Comparison of ENCODE assay signal across 19 mouse cellular contexts in genomic region chr4:106112981-106113380, GRCm38 (mm10).
DNase-seq lines count a peak whose midpoint lies in the region; ATAC-seq lines count a peak whose summit lies in the region.
"Had no signal": no experiment of that assay in that cellular context is flagged by ENCODE, and none has a peak within 500 bp of the region (broad histone marks: within the 10 kb centered on the region; RNA-seq: fewer than 3 reads in every experiment).

No protein-coding gene starts in this region.

- H3K4me2 ChIP-seq in lung, embryonic 15.5 days, result no peak overlapping the region
- H3K4me2 ChIP-seq in intestine, embryonic 16.5 days (ENCODE audit: low read depth, low read length), result no peak overlapping the region
- H3K4me2 ChIP-seq: embryonic facial prominence, embryonic 15.5 days; heart, embryonic 13.5 days; hindbrain, embryonic 15.5 days had no signal

- no peaks in the 10 kb centered on the region for H3K36me3 ChIP-seq in lung, embryonic 15.5 days
- H3K36me3 ChIP-seq in intestine, embryonic 16.5 days (ENCODE audit: control insufficient read depth, insufficient read depth, low read length), result no peaks in the 10 kb centered on the region
- H3K36me3 ChIP-seq: embryonic facial prominence, embryonic 15.5 days; forebrain, embryonic 10.5 days; heart, embryonic 13.5 days; hindbrain, embryonic 15.5 days had no signal

- H3K4me1 ChIP-seq in lung, embryonic 15.5 days, result peaks cover 4% of the 10 kb centered on the region; the same call in 1 of the 2 replicates
- no peaks in the 10 kb centered on the region for H3K4me1 ChIP-seq in intestine, embryonic 16.5 days (ENCODE audit: control insufficient read depth, insufficient read depth, low read length)
- H3K4me1 ChIP-seq: embryonic facial prominence, embryonic 15.5 days; heart, embryonic 13.5 days; hindbrain, embryonic 15.5 days had no signal

- DNase-seq in lung, postnatal 4 days, result no peak
- DNase-seq in lung, postnatal 25 days (ENCODE audit: low spot score), result peak; percentile 58
- no peak for DNase-seq in retina, embryonic 14.5 days (ENCODE audit: low spot score)
- no peak for DNase-seq in adrenal gland, adult (ENCODE audit: inconsistent age in 2 of 2, low spot score in 1 of 2)
- DNase-seq: adrenal gland, postnatal 10 days; cerebellum, adult 11 months; cerebellum, adult 8-10 months; cerebellum, postnatal 14 days; embryo, embryonic 11 days; gastrocnemius, postnatal 10 days; heart, postnatal 36 days had no signal

- H3K4me3 ChIP-seq in lung, embryonic 15.5 days, result no peak overlapping the region
- H3K4me3 ChIP-seq in intestine, embryonic 16.5 days (ENCODE audit: low read length), result no peak overlapping the region
- H3K4me3 ChIP-seq: embryonic facial prominence, embryonic 15.5 days; erythroblast, embryonic 14.5 days; forebrain, embryonic 10.5 days; heart, embryonic 13.5 days; hindbrain, embryonic 15.5 days had no signal

- no peaks in the 10 kb centered on the region for H3K9me3 ChIP-seq in lung, embryonic 15.5 days
- no peaks in the 10 kb centered on the region for H3K9me3 ChIP-seq in intestine, embryonic 16.5 days (ENCODE audit: control insufficient read depth, low read length)
- H3K9me3 ChIP-seq: embryonic facial prominence, embryonic 15.5 days; forebrain, embryonic 10.5 days; heart, embryonic 13.5 days; hindbrain, embryonic 15.5 days had no signal

- peak; percentile 29; the same call in 1 of the 2 replicates for ATAC-seq in lung, embryonic 15.5 days (ENCODE audit: borderline replicate concordance, extremely low read depth, low FRiP score, low TSS enrichment)
- ATAC-seq in intestine, embryonic 16.5 days, result peak; percentile 36; the same call in 1 of the 2 replicates
- ATAC-seq: forebrain, embryonic 14.5 days had no signal

- no peak overlapping the region for H3K9ac ChIP-seq in lung, embryonic 15.5 days
- H3K9ac ChIP-seq in intestine, embryonic 16.5 days (ENCODE audit: low read depth, low read length), result no peak overlapping the region
- H3K9ac ChIP-seq: embryonic facial prominence, embryonic 15.5 days; heart, embryonic 13.5 days; hindbrain, embryonic 15.5 days had no signal

- no peaks in the 10 kb centered on the region for H3K27me3 ChIP-seq in lung, embryonic 15.5 days
- H3K27me3 ChIP-seq in intestine, embryonic 16.5 days (replicated peaks; ENCODE audit: control insufficient read depth, insufficient read depth, low read length), result no peaks in the 10 kb centered on the region
- H3K27me3 ChIP-seq: embryonic facial prominence, embryonic 15.5 days; heart, embryonic 13.5 days; hindbrain, embryonic 15.5 days had no signal

- peak overlapping the region; percentile 64; the same call in 1 of the 2 replicates for H3K27ac ChIP-seq in lung, embryonic 15.5 days
- H3K27ac ChIP-seq in intestine, embryonic 16.5 days (ENCODE audit: low read length), result peak overlapping the region; percentile 69; the same call in 1 of the 2 replicates
- H3K27ac ChIP-seq: embryonic facial prominence, embryonic 15.5 days; forebrain, embryonic 10.5 days; heart, embryonic 13.5 days; hindbrain, embryonic 15.5 days had no signal
